Mouse (Mus musculus) ES-E14 (cell line): Measurements from ENCODE around the gene Cbln1. TPM values are rescaled to one million over a fixed set of nuclear protein-coding genes. Genes with fewer than 3 reads are reported as not detected.

ENCODE experiments used
- DNase-seq: peaks from one replicate; pipeline ENCODE4 v3.0.0-alpha.2; 2013; ENCODE audit warnings: low read depth, low spot score
- H3K27ac ChIP-seq: 2 replicates; pipeline ENCODE4 v1.5.1; 2012; ENCODE audit warnings: low read depth, mild to moderate bottlenecking, low read length, moderate library complexity, mixed read lengths; ENCODE audit not compliant: poor library complexity, insufficient read depth, severe bottlenecking
- H3K36me3 ChIP-seq: 2 replicates; pipeline ENCODE4 v1.6.1; 2012; ENCODE audit warnings: mild to moderate bottlenecking, low read length, moderate library complexity, mixed read lengths; ENCODE audit not compliant: control insufficient read depth, poor library complexity, insufficient read depth, severe bottlenecking
- H3K4me1 ChIP-seq, 2 experiments: fragments of 150-350 bp in 1 of 2; sonication (generic) in 1 of 2; 2 replicates each; pipeline ENCODE4 v1.6.1; 2012; ENCODE audit warnings: low read length in 2 of 2, mild to moderate bottlenecking in 1 of 2, mixed read lengths in 1 of 2; ENCODE audit not compliant: control insufficient read depth in 2 of 2, insufficient read depth in 2 of 2, poor library complexity in 1 of 2
- H3K4me3 ChIP-seq, 2 experiments: fragments of 150-350 bp in 1 of 2; sonication (generic) in 1 of 2; 2 replicates each; pipeline ENCODE4 v1.5.1; 2012; ENCODE audit warnings: low read length in 2 of 2, low read depth in 1 of 2, mild to moderate bottlenecking in 1 of 2, mixed read lengths in 1 of 2; ENCODE audit not compliant: insufficient read depth in 1 of 2, poor library complexity in 1 of 2, severe bottlenecking in 1 of 2
- H3K9ac ChIP-seq: 2 replicates; pipeline ENCODE4 v1.6.1; 2012; ENCODE audit warnings: low read depth, mild to moderate bottlenecking, low read length, mixed read lengths; ENCODE audit not compliant: poor library complexity, insufficient read depth, severe bottlenecking
- H3K9me3 ChIP-seq: fragments of 150-350 bp; sonication (generic); 2 replicates; pipeline ENCODE4 v1.6.1; 2012; ENCODE audit warnings: low read depth, mild to moderate bottlenecking, low read length; ENCODE audit not compliant: control insufficient read depth, insufficient read depth
- CHD2 ChIP-seq: IDR thresholded peaks from 2 replicates; pipeline ENCODE4 v1.6.1; 2014; ENCODE audit warnings: mild to moderate bottlenecking, low read depth, low read length, inconsistent platforms
- HCFC1 ChIP-seq: IDR thresholded peaks from 2 replicates; pipeline ENCODE4 v1.6.1; 2012; ENCODE audit warnings: low read length, inconsistent platforms, borderline replicate concordance; ENCODE audit not compliant: insufficient read depth
- MAFK ChIP-seq: IDR thresholded peaks from 2 replicates; pipeline ENCODE4 v1.6.1; 2014; ENCODE audit warnings: mild to moderate bottlenecking, low read depth, low read length, inconsistent platforms; ENCODE audit not compliant: insufficient read depth
- ZC3H11A ChIP-seq: IDR thresholded peaks from 2 replicates; pipeline ENCODE4 v1.6.1; 2012; ENCODE audit warnings: low read depth, mild to moderate bottlenecking, inconsistent platforms, low read length, borderline replicate concordance
- ZNF384 ChIP-seq: IDR thresholded peaks from 2 replicates; pipeline ENCODE4 v1.6.1; 2012; ENCODE audit warnings: low read depth, low read length, inconsistent platforms
- in situ Hi-C, 2 experiments: fragments of 600-800 bp; cut with MboI; formaldehyde crosslinking; loops; one replicate each; pipeline ENCODE4 v1.15.1; 2025; ENCODE audit warnings: low sequenced_read_pairs in 2 of 2, inconsistent platforms in 1 of 2; ENCODE audit not compliant: unreplicated experiment in 2 of 2
- total RNA-seq: library from RNA; depleted of rRNA; stranded (reverse); fragments of 300-350 nt; gene quantifications from 2 replicates; pipeline ENCODE4 v1.2.3, GENCODE M21; 2012

The Cbln1 gene
- total RNA-seq, 1 experiment = 3.6 TPM

GRCm38 (mm10) chr8:87496511-87496910 is 24.1 kb upstream of the Cbln1 start:
- Histone ChIP-seq H3K9me3 (no peaks in the 10 kb centered on the region), H3K9ac (no peak overlapping the region), H3K4me3 (no peak overlapping the region), H3K27ac (no peak overlapping the region), H3K4me1 (no peaks in the 10 kb centered on the region), H3K36me3 (no peaks in the 10 kb centered on the region)
- no peak for DNase-seq
- in situ Hi-C loops = no loop called here
- no peak for TF ChIP-seq ZC3H11A
- peak; percentile 71 for TF ChIP-seq MAFK

GRCm38 (mm10) chr8:87494862-87495261 is 22.5 kb upstream of the Cbln1 start:
- in situ Hi-C loops = no loop called here

GRCm38 (mm10) chr8:87489841-87490415 is 17.5 kb upstream of the Cbln1 start:
- in situ Hi-C loops = no loop called here
- DNase-seq = no peak
- TF ChIP-seq HCFC1 (no peak), MAFK (no peak), ZNF384 (no peak)

More at GRCm38 (mm10) chr8:87494862-87495261, 22.5 kb upstream of the Cbln1 start:
- Histone ChIP-seq H3K36me3 (no peaks in the 10 kb centered on the region), H3K27ac (no peak overlapping the region), H3K9me3 (no peaks in the 10 kb centered on the region), H3K4me3 (no peak overlapping the region), H3K9ac (no peak overlapping the region), H3K4me1 (no peaks in the 10 kb centered on the region)
- no peak for DNase-seq
- no peak for TF ChIP-seq ZNF384
- TF ChIP-seq MAFK = no peak
- TF ChIP-seq HCFC1 = no peak
- no peak for TF ChIP-seq ZC3H11A
- no peak for TF ChIP-seq CHD2

GRCm38 (mm10) chr8:87481396-87481795 is 9.0 kb upstream of the Cbln1 start:
- no peak overlapping the region for H3K4me3 ChIP-seq
- no peaks in the 10 kb centered on the region for H3K36me3 ChIP-seq
- H3K27ac ChIP-seq = no peak overlapping the region
- no peak for DNase-seq
- TF ChIP-seq MAFK (no peak), CHD2 (no peak), HCFC1 (no peak), ZC3H11A (no peak), ZNF384 (no peak)
- no peaks in the 10 kb centered on the region for H3K9me3 ChIP-seq
- no peaks in the 10 kb centered on the region for H3K4me1 ChIP-seq
- no peak overlapping the region for H3K9ac ChIP-seq
- in situ Hi-C loops = no loop called here

More at GRCm38 (mm10) chr8:87489841-87490415, 17.5 kb upstream of the Cbln1 start:
- Histone ChIP-seq H3K9me3 (no peaks in the 10 kb centered on the region), H3K36me3 (no peaks in the 10 kb centered on the region), H3K27ac (no peak overlapping the region), H3K4me3 (no peak overlapping the region), H3K9ac (no peak overlapping the region), H3K4me1 (peaks cover 2% of the 10 kb centered on the region in 2 experiments; a peak in 2 of 4 replicates)

GRCm38 (mm10) chr8:87478221-87478620 is 5.8 kb upstream of the Cbln1 start:
- in situ Hi-C loops = no loop called here
- no peaks in the 10 kb centered on the region for H3K9me3 ChIP-seq
- H3K36me3 ChIP-seq = no peaks in the 10 kb centered on the region
- no peak for DNase-seq
- H3K4me3 ChIP-seq = no peak overlapping the region
- TF ChIP-seq CHD2 (no peak), ZNF384 (no peak), HCFC1 (no peak), ZC3H11A (no peak), MAFK (no peak)
- peaks cover 0 to 2% of the 10 kb centered on the region in 2 experiments; a peak in 1 of 4 replicates for H3K4me1 ChIP-seq
- no peak overlapping the region for H3K9ac ChIP-seq
- no peak overlapping the region for H3K27ac ChIP-seq
